ENCODE assay signal across 8 mouse cellular contexts in genomic region chr9:105309553-105310281, GRCm38 (mm10).
DNase-seq lines count a peak whose midpoint lies in the region; ATAC-seq lines count a peak whose summit lies in the region.

No protein-coding gene starts in this region.

- H3K27ac ChIP-seq in kidney, embryonic 15.5 days: no peak overlapping the region
- H3K27ac ChIP-seq in hindbrain, embryonic 16.5 days (ENCODE audit: low read depth, low read length): no peak overlapping the region
- no peak overlapping the region for H3K27ac ChIP-seq in midbrain, embryonic 13.5 days
- no peak overlapping the region for H3K27ac ChIP-seq in liver, embryonic 12.5 days

- peak; percentile 15 for DNase-seq in kidney, postnatal 14 days
- peak; percentile 66 for DNase-seq in embryo, embryonic 10 days (ENCODE audit: low spot score)
- DNase-seq in spleen, postnatal 14 days (ENCODE audit: low spot score in 2 of 2): no peak

- 35% methylated on average over 9 of the region's 9 CpGs for WGBS in kidney, embryonic 15.5 days
- WGBS in hindbrain, embryonic 16.5 days: 22% methylated on average over 9 of the region's 9 CpGs
- WGBS in midbrain, embryonic 13.5 days: 37% methylated on average over 9 of the region's 9 CpGs
- whole genome bisulfite sequencing in liver, embryonic 12.5 days (ENCODE audit: insufficient replicate concordance): 27% methylated on average over 9 of the region's 9 CpGs

- H3K4me3 ChIP-seq in kidney, embryonic 15.5 days (replicated peaks): no peak overlapping the region
- H3K4me3 ChIP-seq in hindbrain, embryonic 16.5 days (ENCODE audit: low read length): no peak overlapping the region
- H3K4me3 ChIP-seq in midbrain, embryonic 13.5 days (replicated peaks): no peak overlapping the region
- no peak overlapping the region for H3K4me3 ChIP-seq in liver, embryonic 12.5 days

- no peak overlapping the region for H3K4me2 ChIP-seq in kidney, embryonic 15.5 days
- H3K4me2 ChIP-seq in hindbrain, embryonic 16.5 days (ENCODE audit: low read length): no peak overlapping the region
- H3K4me2 ChIP-seq in midbrain, embryonic 13.5 days (replicated peaks): 0 out of 2 replicates have a peak overlapping the region, but pooled peaks have one; percentile 22
- no peak overlapping the region for H3K4me2 ChIP-seq in liver, embryonic 12.5 days

- no peak overlapping the region for H3K9ac ChIP-seq in kidney, embryonic 15.5 days
- no peak overlapping the region for H3K9ac ChIP-seq in hindbrain, embryonic 16.5 days (ENCODE audit: low read depth, low read length)
- no peak overlapping the region for H3K9ac ChIP-seq in midbrain, embryonic 13.5 days (replicated peaks)
- no peak overlapping the region for H3K9ac ChIP-seq in liver, embryonic 12.5 days

- no peak for ATAC-seq in kidney, embryonic 15.5 days (replicated peaks; ENCODE audit: low FRiP score)
- ATAC-seq in hindbrain, embryonic 16.5 days: peak; percentile 88
- ATAC-seq in midbrain, embryonic 13.5 days: peak; percentile 77
- no peak for ATAC-seq in liver, embryonic 12.5 days
- no peak for ATAC-seq in monocyte, adult 5-6 weeks (replicated peaks; ENCODE audit: insufficient number of reproducible peaks, low FRiP score, low TSS enrichment, poor library complexity, severe bottlenecking)

- no peaks in the 10 kb centered on the region for H3K27me3 ChIP-seq in kidney, embryonic 15.5 days
- no peaks in the 10 kb centered on the region for H3K27me3 ChIP-seq in hindbrain, embryonic 16.5 days (replicated peaks; ENCODE audit: control insufficient read depth, insufficient read depth, low read length)
- 0 out of 2 replicates have a peak, but pooled peaks cover 4% of the 10 kb centered on the region for H3K27me3 ChIP-seq in midbrain, embryonic 13.5 days
- no peaks in the 10 kb centered on the region for H3K27me3 ChIP-seq in liver, embryonic 12.5 days (replicated peaks)

- H3K4me1 ChIP-seq in kidney, embryonic 15.5 days: no peaks in the 10 kb centered on the region
- H3K4me1 ChIP-seq in hindbrain, embryonic 16.5 days (ENCODE audit: control insufficient read depth, insufficient read depth, low read depth, low read length): peaks cover 2% of the 10 kb centered on the region; the same call in 1 of the 2 replicates
- peaks cover 30% of the 10 kb centered on the region for H3K4me1 ChIP-seq in midbrain, embryonic 13.5 days (replicated peaks)
- no peaks in the 10 kb centered on the region for H3K4me1 ChIP-seq in liver, embryonic 12.5 days

- no peaks in the 10 kb centered on the region for H3K36me3 ChIP-seq in kidney, embryonic 15.5 days
- no peaks in the 10 kb centered on the region for H3K36me3 ChIP-seq in hindbrain, embryonic 16.5 days (ENCODE audit: control insufficient read depth, insufficient read depth, low read length)
- H3K36me3 ChIP-seq in midbrain, embryonic 13.5 days: no peaks in the 10 kb centered on the region
- H3K36me3 ChIP-seq in liver, embryonic 12.5 days: no peaks in the 10 kb centered on the region

- no peaks in the 10 kb centered on the region for H3K9me3 ChIP-seq in kidney, embryonic 15.5 days (replicated peaks)
- no peaks in the 10 kb centered on the region for H3K9me3 ChIP-seq in hindbrain, embryonic 16.5 days (ENCODE audit: control insufficient read depth, low read length)
- no peaks in the 10 kb centered on the region for H3K9me3 ChIP-seq in midbrain, embryonic 13.5 days
- no peaks in the 10 kb centered on the region for H3K9me3 ChIP-seq in liver, embryonic 12.5 days (replicated peaks)

Comparison
In these comparisons a context has a peak if more than half of its experiments do, and no peak if none do; other contexts are left out.
1. DNase-seq: peak in kidney, postnatal 14 days (single experiment) and embryo, embryonic 10 days (single experiment); none in spleen, postnatal 14 days (0 of 2).
2. ATAC-seq: peak in hindbrain, embryonic 16.5 days (single experiment) and midbrain, embryonic 13.5 days (single experiment); none in kidney, embryonic 15.5 days (single experiment), liver, embryonic 12.5 days (single experiment) and monocyte, adult 5-6 weeks (single experiment).